Mouse (Mus musculus): ENCODE measurements around the gene Olfr1275. TPM values are rescaled to one million over a fixed set of nuclear protein-coding genes. Genes with fewer than 3 reads are reported as not detected.

Gene Olfr1275
- not detected in 2 replicates for polyA plus RNA-seq (2012; rRNA removed)

GRCm38 (mm10) chr2:111235186-111235585 lies at the start of gene Olfr1275:
Olfr1275 (minus strand) TSS chr2:111235286.

GRCm38 (mm10) chr2:111274006-111274405 lies 38.9 kb upstream of the Olfr1275 start, which contains the start of gene Olfr1277:
Olfr1277 (minus strand) TSS chr2:111274106.

DNA sequence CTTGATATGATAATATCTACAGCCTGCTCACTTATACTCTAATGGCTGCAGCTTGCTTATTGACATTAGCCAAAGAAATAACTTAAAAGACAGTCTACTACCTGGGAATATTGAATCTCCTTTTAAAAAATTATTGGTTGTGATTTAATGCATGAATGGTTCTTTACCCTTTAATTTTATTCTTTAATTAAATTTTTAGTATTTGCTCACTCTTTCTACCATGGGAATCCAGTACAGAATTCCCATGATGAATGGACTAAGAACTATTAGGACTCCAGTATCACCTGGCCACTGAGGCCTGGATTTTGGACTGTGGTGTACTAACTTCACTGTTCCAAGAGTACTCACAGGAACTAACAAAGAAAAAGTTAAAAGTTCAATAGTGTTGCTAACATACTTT lies 19.1 kb upstream of the Olfr1275 start, which contains the start of gene Olfr1276:
Olfr1276 (plus strand) TSS at position 301 of the 400 bp plus-strand sequence.

GRCm38 (mm10) chr2:111229502-111229901 lies 5.6 kb downstream of the Olfr1275 start, which contains the start of gene 4930430A15Rik:
4930430A15Rik (minus strand) TSS chr2:111229602.

Other genes starting within 250 kb of the Olfr1275 start
- not detected in 2 replicates for gene Gm13941, start 129.3 kb downstream of the Olfr1275 start, polyA plus RNA-seq (2012; rRNA removed)
- not detected in 2 replicates for gene Gm15130, start 82.3 kb downstream of the Olfr1275 start, polyA plus RNA-seq (2012; rRNA removed)
- not detected in 2 replicates for gene 4930430A15Rik, start 5.7 kb downstream of the Olfr1275 start, polyA plus RNA-seq (2012; rRNA removed)
- not detected in 2 replicates for gene Olfr1276, start 19.2 kb upstream of the Olfr1275 start, polyA plus RNA-seq (2012; rRNA removed)
- not detected in 2 replicates for gene Olfr1277, start 38.8 kb upstream of the Olfr1275 start, polyA plus RNA-seq (2012; rRNA removed)
- not detected in 2 replicates for gene Olfr1278, start 54.9 kb upstream of the Olfr1275 start, polyA plus RNA-seq (2012; rRNA removed)
- not detected in 2 replicates for gene Olfr1279, start 65.3 kb upstream of the Olfr1275 start, polyA plus RNA-seq (2012; rRNA removed)
- not detected in 2 replicates for gene Olfr1280, start 78.7 kb upstream of the Olfr1275 start, polyA plus RNA-seq (2012; rRNA removed)
- not detected in 2 replicates for gene Olfr1281, start 91.2 kb upstream of the Olfr1275 start, polyA plus RNA-seq (2012; rRNA removed)
- not detected in 2 replicates for gene Olfr1282, start 100.8 kb upstream of the Olfr1275 start, polyA plus RNA-seq (2012; rRNA removed)
- gene Olfr1283, start 131.5 kb upstream of the Olfr1275 start, polyA plus RNA-seq (2012; rRNA removed) = not detected in 2 replicates
- not detected in 2 replicates for gene Olfr1284, start 140.2 kb upstream of the Olfr1275 start, polyA plus RNA-seq (2012; rRNA removed)
- not detected in 2 replicates for gene Olfr1286, start 187.8 kb upstream of the Olfr1275 start, polyA plus RNA-seq (2012; rRNA removed)
- not detected in 2 replicates for gene Olfr1287, start 213.9 kb upstream of the Olfr1275 start, polyA plus RNA-seq (2012; rRNA removed)
- gene Olfr1288, start 238.8 kb upstream of the Olfr1275 start, polyA plus RNA-seq (2012; rRNA removed) = not detected in 2 replicates
- gene Olfr1289, start 245.5 kb upstream of the Olfr1275 start, polyA plus RNA-seq (2012; rRNA removed) = not detected in 2 replicates

Measured in liver, embryonic 14 days (tissue).